Mouse (Mus musculus) lung, adult 2 months (tissue): ENCODE measurements around the gene Olfr46.

Experiments used
- CTCF ChIP-seq: fragments of 200-500 bp; IDR thresholded peaks from 2 replicates; pipeline ENCODE4 v1.5.1; 2011; ENCODE audit warnings: mild to moderate bottlenecking, low read length, control low read depth; ENCODE audit not compliant: insufficient read depth
- POLR2A ChIP-seq: fragments of 200-500 bp; IDR thresholded peaks from 2 replicates; pipeline ENCODE4 v1.6.1; 2011; ENCODE audit warnings: low read depth, mild to moderate bottlenecking, control low read depth, low read length, borderline replicate concordance; ENCODE audit errors: extremely low read depth

- TF ChIP-seq CTCF = no peak
- TF ChIP-seq POLR2A = no peak
Observed at GRCm38 (mm10) chr7:140567586-140567985, 33.5 kb upstream of the Olfr46 start, which contains the start of gene Olfr538.
